Mouse (Mus musculus) cerebellum, postnatal 14 days (tissue): Measurements from ENCODE around the gene Ndufa13.

Source experiments
- DNase-seq, 2 experiments: peaks; one replicate each; pipeline ENCODE4 v3.0.0; 2021; ENCODE audit warnings: mixed read lengths in 2 of 2

The Ndufa13 gene

DNA sequence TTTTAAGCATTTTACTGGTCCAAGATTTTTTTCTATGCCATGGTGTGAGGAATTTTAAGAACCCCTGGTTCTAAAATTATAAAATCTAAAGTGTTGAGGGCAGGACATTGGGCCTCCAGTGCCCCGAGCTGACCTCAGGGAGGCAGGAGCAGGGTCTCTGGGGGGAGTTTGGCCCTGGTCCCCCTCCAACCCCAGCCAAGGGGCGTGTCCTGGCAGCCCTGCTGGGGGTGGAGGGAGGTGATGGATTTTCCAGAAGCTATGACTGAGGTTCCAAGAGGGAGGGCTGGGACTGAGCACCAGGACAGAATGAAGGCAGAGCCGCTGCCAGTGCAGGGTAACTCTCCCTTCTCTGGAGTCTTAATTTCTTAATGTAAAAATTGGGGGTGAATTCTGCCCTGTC lies 24.4 kb downstream of the Ndufa13 start:
- no peak for DNase-seq

DNA sequence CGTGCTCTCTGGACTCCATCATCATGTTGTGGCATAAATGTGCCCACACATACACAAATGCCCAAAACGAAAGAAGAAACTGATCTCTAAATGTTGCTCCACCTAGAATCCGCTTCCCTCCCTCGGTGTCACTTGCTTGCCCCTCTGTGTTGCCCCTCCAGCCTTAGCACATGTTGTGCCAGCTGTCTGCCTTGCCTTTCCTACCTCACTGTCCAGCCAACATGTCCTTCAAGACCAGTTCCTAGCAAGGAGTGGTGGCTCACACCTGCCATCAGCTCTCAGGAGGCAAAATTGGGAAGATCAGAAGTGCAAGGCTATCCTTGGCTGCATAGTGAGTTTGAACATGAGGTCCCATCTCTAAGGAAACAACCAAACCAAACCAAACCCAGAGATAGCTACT lies 25.0 kb downstream of the Ndufa13 start:
- no peak for DNase-seq

DNA sequence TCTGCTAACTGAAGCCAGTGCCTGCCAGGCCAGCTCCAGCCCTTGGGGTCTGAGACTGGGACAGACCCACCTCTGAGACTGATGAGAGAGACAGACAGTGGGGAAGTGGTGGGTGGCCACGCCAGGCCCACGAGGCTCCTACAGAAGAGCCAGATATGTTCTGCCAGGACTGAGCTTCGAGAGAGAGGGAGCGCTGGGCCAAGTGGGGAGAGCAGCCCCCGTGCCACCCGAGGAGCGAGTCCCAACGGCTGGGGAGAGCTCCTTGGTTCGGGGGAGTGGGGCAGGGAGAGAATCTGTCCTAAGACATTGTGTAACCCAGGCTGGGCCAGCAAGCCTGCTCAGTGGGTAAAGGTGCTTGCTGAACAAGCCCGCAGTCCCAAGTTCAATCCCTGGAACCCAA lies 25.4 kb downstream of the Ndufa13 start:
- DNase-seq: no peak

DNA sequence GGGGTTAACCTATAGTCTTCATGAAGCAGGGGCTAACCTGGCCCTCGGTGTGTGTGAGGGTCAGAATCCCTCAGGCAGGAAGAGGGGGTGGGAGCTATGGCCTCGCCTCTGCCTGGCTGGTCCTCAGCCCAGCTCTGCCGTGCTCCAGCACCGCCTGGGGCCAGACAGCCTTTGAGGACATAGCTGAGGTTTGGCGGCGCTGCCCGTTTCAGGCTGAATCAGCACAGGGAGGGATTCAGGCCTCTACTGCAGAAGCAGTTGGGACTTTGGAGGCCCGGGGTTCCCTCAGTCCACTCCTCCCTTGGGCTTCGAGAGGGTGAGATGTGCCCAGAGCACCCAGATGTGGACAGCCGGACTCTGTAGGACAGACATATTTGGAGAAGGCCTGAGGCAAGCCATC lies 26.3 kb downstream of the Ndufa13 start:
- DNase-seq: no peak

DNA sequence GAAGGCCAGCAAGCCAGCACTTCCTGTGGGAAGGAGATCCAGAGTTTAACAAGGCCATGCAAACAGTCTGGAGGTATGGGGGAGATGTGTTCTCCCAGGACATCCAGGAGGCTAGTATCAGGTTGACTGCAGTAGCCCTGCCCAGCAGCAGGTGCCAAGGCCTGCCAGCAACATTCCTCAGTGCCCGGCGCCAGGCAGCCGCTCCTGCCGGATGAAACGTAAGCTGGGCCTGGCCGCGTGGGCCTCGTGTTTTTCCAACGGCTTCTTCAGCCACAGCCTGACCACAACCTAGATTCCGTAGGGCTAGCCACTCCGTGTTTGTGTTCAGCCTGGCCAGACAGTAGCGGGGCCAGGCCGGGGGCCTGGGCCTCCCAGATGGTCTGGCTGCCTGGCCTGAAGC lies 27.7 kb downstream of the Ndufa13 start:
- no peak for DNase-seq

DNA sequence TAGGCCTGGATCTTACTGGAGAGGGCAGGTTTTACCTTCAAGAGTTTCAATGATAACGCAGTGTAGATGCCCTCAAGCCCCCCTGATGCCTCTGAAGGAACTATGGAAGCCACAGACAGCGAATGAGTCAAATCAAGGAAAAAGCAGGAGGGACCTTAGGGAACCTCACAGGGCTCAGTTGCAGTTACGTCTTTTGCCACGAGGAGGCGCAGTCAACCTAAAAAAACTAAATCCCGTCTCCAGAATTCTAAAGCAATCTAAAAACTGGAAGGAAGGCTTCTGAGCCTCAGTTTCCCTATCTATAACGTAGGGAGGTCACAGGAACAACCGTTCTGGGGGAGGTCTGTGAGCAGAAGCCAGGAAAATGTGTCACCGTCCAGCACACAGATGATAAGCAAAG lies 28.2 kb downstream of the Ndufa13 start:
- peak; percentile 79 to 87 for DNase-seq

DNA sequence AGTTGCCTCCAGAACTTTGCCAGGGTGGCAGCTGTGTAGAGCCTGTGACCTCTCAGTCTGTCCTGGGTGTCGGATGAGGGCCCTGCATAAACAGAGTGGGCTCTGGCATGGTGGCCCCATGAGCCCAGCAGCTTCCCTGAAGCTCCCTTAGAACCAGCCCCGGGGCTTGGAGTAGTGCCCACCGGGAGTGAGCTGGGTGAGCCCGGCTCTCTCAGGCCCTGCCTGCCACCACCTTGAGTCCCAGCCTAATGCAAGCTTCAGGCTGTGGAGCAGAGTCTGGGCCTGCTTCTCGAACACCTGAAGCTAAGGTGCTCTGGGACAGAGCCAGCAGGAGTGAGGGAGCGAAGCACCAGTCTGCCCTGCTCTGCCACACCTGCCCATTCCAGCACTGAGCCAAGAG lies 31.5 kb downstream of the Ndufa13 start:
- peak in 1 of 2 experiments; percentile 56 for DNase-seq

DNA sequence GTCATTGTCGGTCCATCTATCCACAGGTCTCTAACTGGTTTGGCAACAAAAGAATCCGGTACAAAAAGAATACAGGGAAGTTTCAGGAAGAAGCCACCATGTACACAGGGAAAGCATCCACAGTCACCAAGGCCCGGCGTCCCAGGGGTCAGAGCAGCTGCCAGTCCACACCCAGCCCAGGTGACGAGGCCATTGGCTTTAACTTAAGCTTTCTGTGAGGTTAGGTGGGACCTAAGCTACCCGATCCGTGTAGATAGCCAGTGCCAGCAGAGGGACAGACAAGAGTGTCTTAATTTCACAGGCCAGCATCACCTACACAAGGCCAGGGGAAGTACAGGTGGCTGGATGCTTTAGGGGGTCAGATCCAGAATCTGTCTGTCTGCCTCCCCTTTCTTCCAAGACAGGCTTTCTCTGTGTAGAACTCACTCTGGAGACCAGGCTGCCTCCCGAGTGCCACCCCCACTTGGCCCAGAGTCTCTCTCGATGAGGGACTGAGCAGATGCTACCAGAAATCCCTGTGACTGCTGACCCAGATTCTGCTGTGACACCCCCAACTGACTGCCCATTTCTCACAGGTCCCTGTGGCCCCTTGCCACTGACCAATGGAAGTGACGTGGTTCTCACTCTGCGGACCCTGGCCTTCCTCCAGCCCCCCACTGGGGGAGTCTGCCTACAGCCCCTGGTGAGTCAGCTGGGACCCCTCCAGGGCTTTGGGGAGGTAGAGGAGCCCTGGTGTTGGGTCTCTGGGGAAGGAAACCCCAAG lies 32.2 kb downstream of the Ndufa13 start:
- DNase-seq: peak; percentile 61 to 76

DNA sequence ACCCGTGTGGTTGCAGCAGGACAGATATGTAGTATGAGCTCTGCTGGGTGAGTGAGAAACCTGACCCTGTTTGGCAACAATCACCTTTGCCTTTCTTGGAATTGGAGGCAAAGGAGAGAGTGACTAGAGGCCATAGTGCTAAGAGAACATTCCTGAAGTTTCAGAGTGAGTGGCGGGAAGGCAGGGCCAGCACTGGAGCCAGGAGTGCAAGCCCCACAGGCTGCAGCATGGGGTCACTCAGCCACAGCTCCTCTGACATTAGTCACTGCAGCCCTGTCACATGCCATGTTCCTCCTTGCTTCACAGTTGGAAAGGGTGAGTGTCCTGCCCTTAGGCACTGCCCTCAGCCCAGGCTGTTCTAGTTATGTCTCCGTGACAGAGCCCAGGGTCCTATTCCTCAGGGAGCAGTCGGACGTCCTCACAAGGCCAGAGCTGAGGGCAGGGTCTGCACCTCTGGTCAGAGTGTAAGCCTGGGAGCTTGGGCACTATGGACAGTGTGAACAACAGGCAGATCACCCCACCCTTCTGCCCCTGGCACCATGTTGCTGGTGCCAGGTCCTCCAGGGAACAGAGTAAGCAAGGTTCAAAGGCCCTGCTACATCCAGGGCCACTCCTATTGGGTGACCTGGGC lies 34.5 kb downstream of the Ndufa13 start:
- DNase-seq: no peak

DNA sequence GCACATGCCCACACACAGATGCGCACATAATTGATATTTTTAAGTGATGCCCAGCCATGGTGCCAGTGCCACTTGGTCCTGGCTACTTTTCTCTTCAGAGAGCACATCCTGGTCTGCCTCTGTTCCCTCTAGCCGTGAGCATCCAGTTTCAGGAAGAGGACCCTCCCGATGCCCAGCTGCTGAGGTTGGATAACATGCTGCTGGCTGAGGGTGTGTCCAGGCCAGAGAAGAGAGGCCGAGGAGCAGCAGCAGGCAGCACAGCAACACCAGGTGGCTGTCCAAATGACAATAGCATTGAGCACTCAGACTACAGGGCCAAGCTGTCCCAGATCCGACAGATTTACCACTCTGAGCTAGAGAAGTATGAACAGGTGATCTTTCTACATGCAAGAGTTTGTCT lies 38.2 kb downstream of the Ndufa13 start:
- DNase-seq: no peak

DNA sequence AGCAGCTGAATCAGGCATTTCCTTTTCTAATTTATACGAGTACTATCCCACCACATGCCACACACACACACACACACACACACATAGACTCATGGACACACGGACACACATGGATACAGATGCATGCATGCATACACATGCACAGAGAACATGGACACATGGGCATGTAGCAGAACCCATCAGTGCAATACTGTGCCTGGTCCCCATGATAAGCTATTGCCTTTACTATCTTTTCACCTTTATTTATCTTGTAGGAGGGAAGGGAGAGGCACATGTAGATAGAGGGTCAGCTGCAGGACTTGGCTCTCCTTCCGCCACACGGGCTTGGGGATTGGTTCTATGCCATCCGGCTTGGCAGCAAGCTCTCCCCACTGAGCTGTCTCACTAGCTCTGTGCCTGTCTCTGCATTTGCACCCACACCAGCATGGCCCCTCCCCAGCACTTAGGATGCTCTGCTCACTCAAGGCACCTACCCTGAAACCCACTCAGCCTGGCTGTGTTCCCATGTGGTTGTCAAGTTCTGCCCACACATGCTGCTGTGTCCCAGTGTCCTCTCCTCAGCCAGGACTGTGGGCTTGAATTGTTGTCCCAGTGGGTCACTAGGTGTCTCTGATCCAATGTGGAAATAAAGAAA lies 38.9 kb downstream of the Ndufa13 start:
- peak; percentile 69 to 72 for DNase-seq

DNA sequence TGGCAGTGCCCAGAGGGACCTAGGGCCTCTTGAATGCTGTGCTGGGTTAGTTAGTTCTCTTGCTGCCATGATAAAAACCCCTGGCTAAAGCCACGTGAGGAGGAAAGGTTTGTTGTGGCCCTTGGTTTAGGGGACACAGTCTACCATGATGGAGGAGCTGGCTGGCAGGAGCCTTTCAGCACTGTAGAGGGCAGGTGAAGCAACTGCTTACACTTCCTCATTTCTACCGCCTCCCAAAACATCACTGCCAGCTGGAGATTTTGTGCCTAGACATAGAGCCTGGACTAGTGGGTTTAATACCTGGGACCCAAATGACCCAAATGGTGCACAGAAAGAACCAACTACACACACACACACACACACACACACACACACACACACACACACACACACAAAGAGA lies 41.1 kb downstream of the Ndufa13 start:
- no peak for DNase-seq

DNA sequence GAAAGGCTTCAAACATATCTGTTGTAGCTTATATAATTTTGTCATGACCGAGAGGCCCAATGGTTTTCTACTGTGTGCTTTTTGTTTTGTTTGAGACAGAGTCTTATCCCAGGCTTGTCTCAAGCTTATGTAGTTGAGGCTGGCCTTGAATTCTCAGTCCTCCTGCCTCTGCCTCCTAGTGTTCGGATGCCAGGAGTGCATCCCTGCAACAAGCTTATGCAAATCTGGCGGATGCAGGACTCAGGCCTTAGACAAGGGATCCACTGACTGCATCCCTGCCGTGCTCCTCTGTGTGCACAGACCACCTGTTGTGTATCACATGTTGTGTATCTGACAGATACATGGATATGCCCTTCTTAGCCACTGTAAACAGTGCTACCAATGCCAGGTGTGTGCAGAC lies 41.6 kb downstream of the Ndufa13 start:
- no peak for DNase-seq

DNA sequence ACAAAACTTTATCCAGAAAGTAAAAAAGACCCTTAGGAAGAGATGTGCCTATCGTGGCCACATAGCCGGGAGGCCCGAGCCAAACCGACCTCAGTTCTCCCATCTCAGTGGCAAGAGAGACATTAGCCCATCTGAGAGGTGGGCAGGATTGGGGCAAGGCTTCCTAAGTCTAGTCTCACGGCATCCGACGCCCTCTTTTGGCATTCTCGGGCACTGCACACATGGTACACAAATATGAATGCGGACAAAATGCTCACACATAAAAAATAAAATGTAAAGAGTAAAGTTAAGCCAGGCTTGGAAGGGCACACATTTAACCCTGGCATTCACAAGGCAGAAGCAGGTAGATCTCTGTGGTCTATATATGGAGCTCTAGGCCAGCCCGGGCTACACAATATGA lies 48.5 kb downstream of the Ndufa13 start:
- no peak for DNase-seq

DNA sequence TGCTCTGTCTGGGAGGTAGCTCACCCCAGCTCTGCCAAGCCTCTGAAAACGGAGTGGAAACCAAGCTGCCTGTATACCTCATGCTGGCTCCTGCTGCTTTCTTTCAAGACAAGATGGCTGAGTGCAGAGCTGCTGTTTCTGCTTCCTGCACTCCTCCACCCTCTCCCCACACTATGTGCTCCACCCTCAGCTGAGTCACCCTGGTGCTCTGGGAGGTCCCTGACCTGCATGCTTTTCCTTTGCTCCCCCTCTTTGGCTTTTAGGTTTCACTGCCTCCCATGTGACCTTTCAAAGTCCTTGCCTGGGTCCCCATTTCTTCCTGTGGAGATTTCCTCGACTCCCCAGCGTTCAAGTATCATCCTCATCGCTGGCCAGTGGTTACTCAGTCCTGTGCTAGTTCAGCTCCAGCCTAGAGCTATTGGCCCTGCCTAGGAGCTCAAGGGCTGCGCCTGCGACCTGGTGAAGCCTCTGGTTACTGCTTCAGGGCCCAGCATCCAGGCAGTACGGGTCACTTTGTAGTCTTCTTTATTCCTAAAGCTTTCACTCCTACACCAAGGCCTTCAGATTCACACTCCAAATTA lies 51.3 kb downstream of the Ndufa13 start:
- no peak for DNase-seq

DNA sequence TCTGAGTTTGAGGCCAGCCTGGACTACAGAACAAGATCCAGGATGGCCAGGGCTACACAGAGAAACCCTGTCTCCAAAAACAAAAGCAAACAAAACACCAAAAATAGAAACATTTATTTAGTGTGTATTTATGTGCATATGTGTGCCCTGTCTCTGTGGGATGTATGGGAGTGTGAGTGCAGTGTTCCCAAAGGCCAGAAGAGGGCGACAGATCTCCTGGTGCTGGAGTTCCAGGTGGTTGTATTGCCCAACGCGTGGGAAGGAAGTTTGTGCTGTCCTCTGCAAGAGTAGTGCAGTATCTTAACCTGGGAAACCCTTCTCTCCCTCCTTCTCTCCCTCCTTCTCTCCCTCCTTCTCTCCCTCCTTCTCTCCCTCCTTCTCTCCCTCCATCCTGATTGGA lies 52.5 kb downstream of the Ndufa13 start:
- DNase-seq: no peak

DNA sequence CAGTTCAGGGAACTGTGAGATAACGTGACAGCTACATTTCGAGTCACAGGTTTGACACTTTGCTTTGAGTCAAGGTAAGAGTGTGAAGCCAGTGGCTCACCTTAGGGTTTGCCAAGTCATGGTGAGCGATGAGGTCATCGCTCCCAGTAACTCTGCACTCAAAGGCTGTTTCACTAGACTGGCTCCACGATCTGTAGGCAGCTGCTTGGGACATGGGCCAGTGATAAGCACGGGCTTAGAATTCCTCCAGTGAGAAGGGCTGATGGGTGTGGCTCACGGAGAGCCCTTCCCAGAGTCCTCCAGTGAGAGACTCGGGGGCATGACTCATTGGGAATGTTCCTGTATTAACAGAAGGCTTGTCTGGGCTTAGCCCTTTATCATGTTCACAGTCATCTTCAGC lies 53.4 kb downstream of the Ndufa13 start:
- DNase-seq: no peak

DNA sequence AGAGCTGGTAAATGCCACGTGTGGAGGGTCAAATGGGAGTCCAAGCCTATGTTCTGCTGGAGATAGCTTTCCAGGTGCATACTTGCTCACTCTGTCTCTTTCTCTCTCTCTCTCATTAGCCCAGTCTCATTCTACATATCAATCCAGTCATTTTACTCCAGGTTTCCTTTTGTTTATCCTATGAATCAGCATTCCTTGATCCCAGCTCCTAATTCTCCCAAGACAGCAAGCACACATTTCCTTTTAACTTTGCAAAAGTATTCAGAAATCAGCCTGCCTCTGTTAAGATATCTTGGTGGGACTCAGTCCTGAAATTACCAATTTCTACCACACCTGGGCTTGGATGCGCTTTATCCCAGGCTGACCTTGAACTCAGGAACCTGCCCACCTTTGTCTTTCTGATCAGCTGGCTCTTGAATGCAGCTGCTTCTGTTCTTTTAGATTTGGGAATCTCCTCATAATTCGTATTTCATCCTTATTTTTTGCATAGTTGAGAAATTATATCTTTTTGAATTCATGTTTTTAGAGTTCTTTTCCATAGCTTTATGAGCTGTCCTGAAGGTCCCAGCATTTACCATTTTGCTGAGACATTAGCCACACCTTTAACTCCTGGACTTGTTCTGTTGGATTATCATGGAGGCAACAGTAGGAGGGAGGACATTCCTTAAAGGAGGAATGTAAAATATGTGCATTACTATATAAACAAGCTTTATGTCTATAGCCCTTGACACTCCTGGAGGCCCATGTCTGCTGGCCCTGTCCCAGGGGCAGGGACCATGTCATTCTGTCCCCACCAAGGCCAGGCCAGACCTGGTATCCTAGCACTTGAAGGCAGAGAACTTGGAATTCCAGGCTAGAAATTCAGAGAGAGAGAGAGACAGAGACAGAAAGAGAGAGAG lies 54.9 kb downstream of the Ndufa13 start:
- no peak for DNase-seq
